Mouse (Mus musculus): ENCODE data around the gene Gm28372. TPM values are rescaled to one million over a fixed set of nuclear protein-coding genes. Genes with fewer than 3 reads are reported as not detected.

Gm28372 gene
- total and polyA plus RNA-seq, 3 experiments, result 0.23 TPM; not detected in 2

GRCm38 (mm10) chr2:130358852-130359251 is 46.2 kb upstream of the Gm28372 start:
- peaks cover 0 to 21% of the 10 kb centered on the region in 2 experiments; a peak in 2 of 4 replicates for H3K4me1 ChIP-seq (ENCODE audit: control insufficient read depth in 1 of 2, insufficient read depth in 2 of 2)
- no peak for DNase-seq (ENCODE audit: extremely low read depth)
- peaks cover 2% of the 10 kb centered on the region for H3K9me3 ChIP-seq (replicated peaks; ENCODE audit: low read length)
- no peak overlapping the region for H3K4me2 ChIP-seq (ENCODE audit: insufficient read depth, low read depth, poor library complexity, severe bottlenecking)
- H3K9ac ChIP-seq (ENCODE audit: insufficient read depth, low read depth), result no peak overlapping the region
- no peak overlapping the region for H3K27ac ChIP-seq (ENCODE audit: insufficient read depth, low read depth)
- no peaks in the 10 kb centered on the region for H3K36me3 ChIP-seq (replicated peaks in 1 of 2; ENCODE audit: control insufficient read depth in 1 of 2, insufficient read depth in 1 of 2, low read length in 1 of 2)
- dilution Hi-C loops (cut with MboI; ENCODE audit: extremely low pct_ligation_motif_present, extremely low pct_unique_long_range_greater_than_20kb, low sequenced_read_pairs) (no loop called here), in situ Hi-C loops (cut with MboI; ENCODE audit: low pct_ligation_motif_present, low pct_unique_long_range_greater_than_20kb, low sequenced_read_pairs) (no loop called here)
- H3K79me2 ChIP-seq (replicated peaks; ENCODE audit: control insufficient read depth, extremely low read depth, insufficient read depth, poor library complexity, severe bottlenecking), result no peaks in the 10 kb centered on the region
- TF ChIP-seq ZC3H11A (IDR thresholded peaks at IDR 0.05; ENCODE audit: low read depth, low read length), result no peak
- TF ChIP-seq MAZ (IDR thresholded peaks at IDR 0.05; ENCODE audit: low read depth, low read length), result no peak
- TF ChIP-seq ELF1 (IDR thresholded peaks at IDR 0.05; ENCODE audit: low read depth, low read length), result no peak
- TF ChIP-seq UBTF (IDR thresholded peaks at IDR 0.05; ENCODE audit: low read depth, low read length), result no peak
- no peak for TF ChIP-seq NELFE (IDR thresholded peaks at IDR 0.05; ENCODE audit: low read depth, low read length)
- TF ChIP-seq GABPA (IDR thresholded peaks at IDR 0.05; ENCODE audit: insufficient replicate concordance, low read depth, low read length), result no peak
- TF ChIP-seq HCFC1 (IDR thresholded peaks at IDR 0.05; ENCODE audit: low read depth, low read length), result no peak
- TF ChIP-seq CTCF (conservative IDR thresholded peaks at IDR 0.05 in 1 of 2, IDR thresholded peaks at IDR 0.05 in 1 of 2; ENCODE audit: low read depth in 2 of 2, low read length in 2 of 2), result no peak
- no peak overlapping the region for H3K4me3 ChIP-seq (replicated peaks in 1 of 3; ENCODE audit: low read depth in 2 of 3, low read length in 2 of 3, poor library complexity in 1 of 3)
- peaks cover 48% of the 10 kb centered on the region for H3K27me3 ChIP-seq (replicated peaks)

- H3K4me1 ChIP-seq (ENCODE audit: control insufficient read depth in 1 of 2, insufficient read depth in 2 of 2), result peaks cover 0 to 21% of the 10 kb centered on the region in 2 experiments; a peak in 3 of 4 replicates
- no peaks in the 10 kb centered on the region for H3K79me2 ChIP-seq (replicated peaks; ENCODE audit: control insufficient read depth, extremely low read depth, insufficient read depth, poor library complexity, severe bottlenecking)
- dilution Hi-C loops (cut with MboI; ENCODE audit: extremely low pct_ligation_motif_present, extremely low pct_unique_long_range_greater_than_20kb, low sequenced_read_pairs) (no loop called here), in situ Hi-C loops (cut with MboI; ENCODE audit: low pct_ligation_motif_present, low pct_unique_long_range_greater_than_20kb, low sequenced_read_pairs) (loop anchor here (10.0 kb wide), 1 partner anchor 68 kb away; the partner anchor contains the start of gene Ebf4)
- peaks cover 56% of the 10 kb centered on the region for H3K27me3 ChIP-seq (replicated peaks)
- H3K9ac ChIP-seq (ENCODE audit: insufficient read depth, low read depth), result no peak overlapping the region
- peak; percentile 51 for DNase-seq (ENCODE audit: extremely low read depth)
- H3K36me3 ChIP-seq (replicated peaks in 1 of 2; ENCODE audit: control insufficient read depth in 1 of 2, insufficient read depth in 1 of 2, low read length in 1 of 2), result no peaks in the 10 kb centered on the region
- H3K4me2 ChIP-seq (ENCODE audit: insufficient read depth, low read depth, poor library complexity, severe bottlenecking), result no peak overlapping the region
- no peak overlapping the region for H3K27ac ChIP-seq (ENCODE audit: insufficient read depth, low read depth)
- H3K4me3 ChIP-seq (replicated peaks in 1 of 3; ENCODE audit: low read depth in 2 of 3, low read length in 2 of 3, poor library complexity in 1 of 3), result no peak overlapping the region
- H3K9me3 ChIP-seq (replicated peaks; ENCODE audit: low read length), result peaks cover 2% of the 10 kb centered on the region
- peak; percentile 16 to 73; a peak in 2 of 4 replicates for TF ChIP-seq CTCF (conservative IDR thresholded peaks at IDR 0.05 in 1 of 2, IDR thresholded peaks at IDR 0.05 in 1 of 2; ENCODE audit: low read depth in 2 of 2, low read length in 2 of 2)
- TF ChIP-seq RAD21 (IDR thresholded peaks at IDR 0.05; ENCODE audit: low read depth, low read length), result peak; percentile 69
- no peak for TF ChIP-seq MAFK (IDR thresholded peaks at IDR 0.05; ENCODE audit: insufficient replicate concordance, low read length)
- TF ChIP-seq SMC3 (IDR thresholded peaks at IDR 0.05; ENCODE audit: low read depth, low read length), result peak; percentile 63
- TF ChIP-seq NELFE (IDR thresholded peaks at IDR 0.05; ENCODE audit: low read depth, low read length), result no peak
These were observed 42.5 kb upstream of the Gm28372 start for GRCm38 (mm10) chr2:130362511-130363026.

All from CH12.LX (cell line).